Mouse (Mus musculus): ENCODE data around the gene Grtp1. TPM values are rescaled to one million over a fixed set of nuclear protein-coding genes. Genes with fewer than 3 reads are reported as not detected.

Gene Grtp1
- polyA plus RNA-seq, 1 experiment = 1.7 TPM

- H3K4me1 ChIP-seq (replicated peaks; ENCODE audit: control insufficient read depth, insufficient read depth, low read length) = no peaks in the 10 kb centered on the region
- 94% methylated on average over 4 of the region's 4 CpGs for WGBS
- H3K27me3 ChIP-seq (ENCODE audit: control insufficient read depth, insufficient read depth, low read length) = no peaks in the 10 kb centered on the region
- no peak overlapping the region for H3K4me3 ChIP-seq (ENCODE audit: control insufficient read depth, insufficient read depth, low read length)
- no peaks in the 10 kb centered on the region for H3K36me3 ChIP-seq (ENCODE audit: control insufficient read depth, insufficient read depth, low read length)
- TF ChIP-seq POLR2A (IDR thresholded peaks at IDR 0.05; ENCODE audit: control insufficient read depth, extremely low read depth, insufficient read depth, low read length, poor library complexity) (no peak), CTCF (IDR thresholded peaks at IDR 0.05; ENCODE audit: borderline replicate concordance, control insufficient read depth, extremely low read depth, insufficient read depth, low read length, poor library complexity) (no peak)
- DNase-seq = no peak
- no peak overlapping the region for H3K27ac ChIP-seq (ENCODE audit: control insufficient read depth, insufficient read depth, low read length)
Observed at GRCm38 (mm10) chr8:13230471-13230870, 30.1 kb upstream of the Grtp1 start.

- Histone ChIP-seq H3K4me1 (replicated peaks; ENCODE audit: control insufficient read depth, insufficient read depth, low read length) (no peaks in the 10 kb centered on the region), H3K27ac (ENCODE audit: control insufficient read depth, insufficient read depth, low read length) (no peak overlapping the region), H3K36me3 (ENCODE audit: control insufficient read depth, insufficient read depth, low read length) (no peaks in the 10 kb centered on the region), H3K4me3 (ENCODE audit: control insufficient read depth, insufficient read depth, low read length) (no peak overlapping the region), H3K27me3 (ENCODE audit: control insufficient read depth, insufficient read depth, low read length) (no peaks in the 10 kb centered on the region)
- TF ChIP-seq POLR2A (IDR thresholded peaks at IDR 0.05; ENCODE audit: control insufficient read depth, extremely low read depth, insufficient read depth, low read length, poor library complexity) (no peak), CTCF (IDR thresholded peaks at IDR 0.05; ENCODE audit: borderline replicate concordance, control insufficient read depth, extremely low read depth, insufficient read depth, low read length, poor library complexity) (no peak)
- no peak for DNase-seq
- WGBS = 94% methylated on average over 12 of the region's 12 CpGs
Observed at GRCm38 (mm10) chr8:13229802-13230201, 29.4 kb upstream of the Grtp1 start.

- no peak for DNase-seq
- Histone ChIP-seq H3K4me1 (replicated peaks; ENCODE audit: control insufficient read depth, insufficient read depth, low read length) (no peaks in the 10 kb centered on the region), H3K4me3 (ENCODE audit: control insufficient read depth, insufficient read depth, low read length) (no peak overlapping the region), H3K36me3 (ENCODE audit: control insufficient read depth, insufficient read depth, low read length) (no peaks in the 10 kb centered on the region), H3K27ac (ENCODE audit: control insufficient read depth, insufficient read depth, low read length) (no peak overlapping the region), H3K27me3 (ENCODE audit: control insufficient read depth, insufficient read depth, low read length) (no peaks in the 10 kb centered on the region)
- TF ChIP-seq POLR2A (IDR thresholded peaks at IDR 0.05; ENCODE audit: control insufficient read depth, extremely low read depth, insufficient read depth, low read length, poor library complexity) (no peak), CTCF (IDR thresholded peaks at IDR 0.05; ENCODE audit: borderline replicate concordance, control insufficient read depth, extremely low read depth, insufficient read depth, low read length, poor library complexity) (no peak)
- WGBS = 77% methylated on average over 9 of the region's 9 CpGs
Observed at GRCm38 (mm10) chr8:13228923-13229610, 28.6 kb upstream of the Grtp1 start.

- WGBS = 62% methylated on average over 3 of the region's 3 CpGs
- Histone ChIP-seq H3K36me3 (ENCODE audit: control insufficient read depth, insufficient read depth, low read length) (no peaks in the 10 kb centered on the region), H3K27ac (ENCODE audit: control insufficient read depth, insufficient read depth, low read length) (no peak overlapping the region), H3K4me3 (ENCODE audit: control insufficient read depth, insufficient read depth, low read length) (no peak overlapping the region), H3K27me3 (ENCODE audit: control insufficient read depth, insufficient read depth, low read length) (no peaks in the 10 kb centered on the region), H3K4me1 (replicated peaks; ENCODE audit: control insufficient read depth, insufficient read depth, low read length) (no peaks in the 10 kb centered on the region)
- TF ChIP-seq POLR2A (IDR thresholded peaks at IDR 0.05; ENCODE audit: control insufficient read depth, extremely low read depth, insufficient read depth, low read length, poor library complexity) (no peak), CTCF (IDR thresholded peaks at IDR 0.05; ENCODE audit: borderline replicate concordance, control insufficient read depth, extremely low read depth, insufficient read depth, low read length, poor library complexity) (no peak)
- no peak for DNase-seq
Observed at GRCm38 (mm10) chr8:13227184-13227583, 26.8 kb upstream of the Grtp1 start.

- Histone ChIP-seq H3K27me3 (ENCODE audit: control insufficient read depth, insufficient read depth, low read length) (no peaks in the 10 kb centered on the region), H3K36me3 (ENCODE audit: control insufficient read depth, insufficient read depth, low read length) (no peaks in the 10 kb centered on the region), H3K4me3 (ENCODE audit: control insufficient read depth, insufficient read depth, low read length) (no peak overlapping the region), H3K4me1 (replicated peaks; ENCODE audit: control insufficient read depth, insufficient read depth, low read length) (no peaks in the 10 kb centered on the region), H3K27ac (ENCODE audit: control insufficient read depth, insufficient read depth, low read length) (no peak overlapping the region)
- no peak for TF ChIP-seq POLR2A (IDR thresholded peaks at IDR 0.05; ENCODE audit: control insufficient read depth, extremely low read depth, insufficient read depth, low read length, poor library complexity)
- no peak for TF ChIP-seq CTCF (IDR thresholded peaks at IDR 0.05; ENCODE audit: borderline replicate concordance, control insufficient read depth, extremely low read depth, insufficient read depth, low read length, poor library complexity)
- no peak for DNase-seq
- 78% methylated on average over 6 of the region's 6 CpGs for WGBS
Observed at GRCm38 (mm10) chr8:13226288-13226687, 25.9 kb upstream of the Grtp1 start.

GRCm38 (mm10) chr8:13224426-13224825 is 24.0 kb upstream of the Grtp1 start:
- H3K36me3 ChIP-seq (ENCODE audit: control insufficient read depth, insufficient read depth, low read length) = no peaks in the 10 kb centered on the region
- no peak for DNase-seq
- WGBS = 86% methylated on average over 9 of the region's 9 CpGs
- H3K4me3 ChIP-seq (ENCODE audit: control insufficient read depth, insufficient read depth, low read length) = no peak overlapping the region
- H3K4me1 ChIP-seq (replicated peaks; ENCODE audit: control insufficient read depth, insufficient read depth, low read length) = no peaks in the 10 kb centered on the region
- no peaks in the 10 kb centered on the region for H3K27me3 ChIP-seq (ENCODE audit: control insufficient read depth, insufficient read depth, low read length)
- H3K27ac ChIP-seq (ENCODE audit: control insufficient read depth, insufficient read depth, low read length) = no peak overlapping the region
- TF ChIP-seq POLR2A (IDR thresholded peaks at IDR 0.05; ENCODE audit: control insufficient read depth, extremely low read depth, insufficient read depth, low read length, poor library complexity) = no peak
- no peak for TF ChIP-seq CTCF (IDR thresholded peaks at IDR 0.05; ENCODE audit: borderline replicate concordance, control insufficient read depth, extremely low read depth, insufficient read depth, low read length, poor library complexity)

GRCm38 (mm10) chr8:13218441-13218840 is 18.0 kb upstream of the Grtp1 start:
- Histone ChIP-seq H3K27me3 (ENCODE audit: control insufficient read depth, insufficient read depth, low read length) (no peaks in the 10 kb centered on the region), H3K27ac (ENCODE audit: control insufficient read depth, insufficient read depth, low read length) (no peak overlapping the region), H3K36me3 (ENCODE audit: control insufficient read depth, insufficient read depth, low read length) (no peaks in the 10 kb centered on the region), H3K4me3 (ENCODE audit: control insufficient read depth, insufficient read depth, low read length) (no peak overlapping the region), H3K4me1 (replicated peaks; ENCODE audit: control insufficient read depth, insufficient read depth, low read length) (peaks cover 9% of the 10 kb centered on the region)
- WGBS = 90% methylated on average over 4 of the region's 4 CpGs
- no peak for TF ChIP-seq POLR2A (IDR thresholded peaks at IDR 0.05; ENCODE audit: control insufficient read depth, extremely low read depth, insufficient read depth, low read length, poor library complexity)
- TF ChIP-seq CTCF (IDR thresholded peaks at IDR 0.05; ENCODE audit: borderline replicate concordance, control insufficient read depth, extremely low read depth, insufficient read depth, low read length, poor library complexity) = no peak
- DNase-seq = no peak
